Mouse (Mus musculus) heart, postnatal 36 days (tissue): Measurements from ENCODE around the gene Farp2. TPM values are rescaled to one million over a fixed set of nuclear protein-coding genes. Genes with fewer than 3 reads are reported as not detected.

Experiments used
- total RNA-seq, 2 experiments: library from RNA; stranded (reverse); gene quantifications; 2 replicates each; pipeline ENCODE4 v1.2.3; 2021

The Farp2 gene
- total RNA-seq, 2 experiments from 2014 or later = 19.5 to 20.2 TPM

Other genes starting within 250 kb of the Farp2 start
- gene Mterf4, start 206.2 kb upstream of the Farp2 start, total RNA-seq = 10 to 100 TPM; 14.5 TPM
- 10 to 100 TPM; 29.1 to 31.3 TPM for gene Ppp1r7, start 169.2 kb upstream of the Farp2 start, total RNA-seq
- gene Pask, start 168.6 kb upstream of the Farp2 start, total RNA-seq = under 1 TPM; 0.28 to 0.46 TPM
- not detected for gene Ano7, start 138.1 kb upstream of the Farp2 start, total RNA-seq
- 100 to 1,000 TPM; 568 to 579 TPM for gene Hdlbp, start 33.3 kb upstream of the Farp2 start, total RNA-seq
- gene Stk25, start 146.6 kb downstream of the Farp2 start, total RNA-seq = 100 to 1,000 TPM in 1 of 2 experiments, 10 to 100 TPM in 1; 98.2 to 103 TPM
- gene Bok, start 173.6 kb downstream of the Farp2 start, total RNA-seq = 1 to 10 TPM; 3.3 to 4.1 TPM
- 10 to 100 TPM; 38.4 to 39.6 TPM for gene Atg4b, start 239.4 kb downstream of the Farp2 start, total RNA-seq
- 10 to 100 TPM; 77.9 to 88.1 TPM for gene Thap4, start 242.8 kb downstream of the Farp2 start, total RNA-seq